Comparison of ENCODE assay signal across 29 mouse cellular contexts in genomic region chr5:47773354-47773743, GRCm38 (mm10).
A peak's percentile ranks its signal among the peaks of the same experiment; 100 is the strongest.
DNase-seq lines count a peak whose midpoint lies in the region; ATAC-seq lines count a peak whose summit lies in the region.
"Had no signal": no experiment of that assay in that cellular context is flagged by ENCODE, and none has a peak within 500 bp of the region (broad histone marks: within the 10 kb centered on the region; RNA-seq: fewer than 3 reads in every experiment).

No protein-coding gene starts in this region.

- intact Hi-C loops in left cerebral cortex, postnatal 25 days (cut with DNase I), result no loop called here

- no peak overlapping the region for H3K4me3 ChIP-seq in liver, embryonic 11.5 days (ENCODE audit: low read depth, low read length)
- no peak overlapping the region for H3K4me3 ChIP-seq in liver, embryonic 15.5 days (replicated peaks)
- H3K4me3 ChIP-seq: forebrain, embryonic 13.5 days; gastrocnemius, adult 2 months; hindbrain, embryonic 10.5 days; midbrain, embryonic 12.5 days; myocyte; neural tube, embryonic 12.5 days had no signal

- no peak overlapping the region for H3K27ac ChIP-seq in liver, embryonic 11.5 days (ENCODE audit: low read depth, low read length)
- H3K27ac ChIP-seq in liver, embryonic 15.5 days (replicated peaks), result no peak overlapping the region
- H3K27ac ChIP-seq: forebrain, embryonic 13.5 days; gastrocnemius, adult 2 months; hindbrain, embryonic 10.5 days; kidney, postnatal 0 days; macrophage; midbrain, embryonic 12.5 days; neural tube, embryonic 12.5 days; stomach, postnatal 0 days had no signal

- H3K9ac ChIP-seq in liver, embryonic 11.5 days (ENCODE audit: low read depth, low read length), result no peak overlapping the region
- no peak overlapping the region for H3K9ac ChIP-seq in liver, embryonic 15.5 days
- H3K9ac ChIP-seq: forebrain, embryonic 13.5 days; midbrain, embryonic 12.5 days; neural tube, embryonic 12.5 days had no signal

- no peaks in the 10 kb centered on the region for H3K27me3 ChIP-seq in liver, embryonic 11.5 days (replicated peaks; ENCODE audit: control insufficient read depth, insufficient read depth, low read length)
- H3K27me3 ChIP-seq in liver, embryonic 15.5 days, result no peaks in the 10 kb centered on the region
- H3K27me3 ChIP-seq: forebrain, embryonic 13.5 days; midbrain, embryonic 12.5 days; neural tube, embryonic 12.5 days had no signal

- peak; percentile 55 for ATAC-seq in liver, embryonic 11.5 days (replicated peaks; ENCODE audit: low FRiP score)
- peak; percentile 25; the same call in 1 of the 2 replicates for ATAC-seq in liver, embryonic 15.5 days (ENCODE audit: insufficient read depth)
- ATAC-seq in megakaryocyte, adult 5-6 weeks (ENCODE audit: poor library complexity, severe bottlenecking), result no peak

- no peak for DNase-seq in liver, embryonic 11.5 days (ENCODE audit: low spot score)
- DNase-seq in liver, result no peak
- peak; percentile 26 for DNase-seq in forelimb bud, embryonic 11.5 days (ENCODE audit: low read depth, low spot score)
- no peak for DNase-seq in left cerebral cortex, postnatal 25 days (ENCODE audit: low spot score in 2 of 2)
- no peak for DNase-seq in kidney, postnatal 36 days
- DNase-seq: adrenal gland, postnatal 14 days; B cell, adult 2 months; cerebellum, adult 11 months; cerebellum, adult 9-10 months; cerebellum, postnatal 36 days; gastrocnemius, adult 2 months; gastrocnemius, postnatal 36 days; heart, postnatal 10 days; kidney, adult 2 months; lung, postnatal 10 days; right cerebral cortex, adult 18-20 months; right cerebral cortex, postnatal 4 days; thymus, adult 18-20 months; thymus, postnatal 25 days had no signal

- 51% methylated on average over 3 of the region's 3 CpGs for WGBS in liver, embryonic 11.5 days
- 35% methylated on average over 3 of the region's 3 CpGs for WGBS in liver, embryonic 15.5 days (ENCODE audit: insufficient replicate concordance)

- peaks cover 3% of the 10 kb centered on the region; the same call in 1 of the 2 replicates for H3K4me1 ChIP-seq in liver, embryonic 11.5 days (replicated peaks; ENCODE audit: control insufficient read depth, insufficient read depth, low read length)
- peaks cover 9% of the 10 kb centered on the region for H3K4me1 ChIP-seq in liver, embryonic 15.5 days (replicated peaks)
- H3K4me1 ChIP-seq: neural tube, embryonic 12.5 days had no signal

- peak overlapping the region; percentile 34; the same call in 1 of the 2 replicates for H3K4me2 ChIP-seq in liver, embryonic 11.5 days
- H3K4me2 ChIP-seq in liver, embryonic 15.5 days, result no peak overlapping the region
- H3K4me2 ChIP-seq: forebrain, embryonic 13.5 days; midbrain, embryonic 12.5 days; neural tube, embryonic 12.5 days had no signal

- no peaks in the 10 kb centered on the region for H3K9me3 ChIP-seq in liver, embryonic 11.5 days (ENCODE audit: control insufficient read depth, low read length)
- H3K9me3 ChIP-seq in liver, embryonic 15.5 days (replicated peaks), result no peaks in the 10 kb centered on the region
- H3K9me3 ChIP-seq: forebrain, embryonic 13.5 days; hindbrain, embryonic 10.5 days; midbrain, embryonic 12.5 days; neural tube, embryonic 12.5 days had no signal

- no peaks in the 10 kb centered on the region for H3K36me3 ChIP-seq in liver, embryonic 11.5 days (ENCODE audit: control insufficient read depth, insufficient read depth, low read length)
- no peaks in the 10 kb centered on the region for H3K36me3 ChIP-seq in liver, embryonic 15.5 days (replicated peaks)
- H3K36me3 ChIP-seq: hindbrain, embryonic 10.5 days; midbrain, embryonic 12.5 days; neural tube, embryonic 12.5 days had no signal
